Mouse (Mus musculus): ENCODE results near the gene Olfr560.

DNA sequence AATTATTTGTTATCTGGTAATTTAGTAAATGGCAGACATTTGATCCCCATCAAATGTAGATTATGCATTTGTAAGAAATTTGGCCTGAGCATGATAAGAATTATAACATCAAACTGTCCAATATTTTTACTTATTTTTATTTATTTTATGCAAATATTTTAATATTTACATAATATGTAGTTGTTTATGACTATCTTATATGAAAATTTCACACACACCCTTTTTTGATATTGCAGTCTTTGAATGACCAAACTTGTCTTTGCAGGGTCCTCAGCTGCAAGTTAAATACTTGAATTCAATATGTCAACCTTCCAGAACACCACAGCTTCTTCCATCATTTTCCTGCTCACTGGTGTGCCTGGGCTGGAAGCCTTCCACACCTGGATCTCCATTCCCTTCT lies 44.0 kb upstream of the Olfr560 start, which contains the start of gene Olfr564:
- TF ChIP-seq POLR2A (IDR thresholded peaks at IDR 0.05; ENCODE audit: extremely low read depth, insufficient read depth, low read length): no peak
- TF ChIP-seq CTCF (IDR thresholded peaks at IDR 0.05; ENCODE audit: extremely low read depth, insufficient read depth, low read length): no peak

Measured in cortical plate, adult 2 months (tissue).